Mouse (Mus musculus): ENCODE results near the gene Zc2hc1b.

DNA sequence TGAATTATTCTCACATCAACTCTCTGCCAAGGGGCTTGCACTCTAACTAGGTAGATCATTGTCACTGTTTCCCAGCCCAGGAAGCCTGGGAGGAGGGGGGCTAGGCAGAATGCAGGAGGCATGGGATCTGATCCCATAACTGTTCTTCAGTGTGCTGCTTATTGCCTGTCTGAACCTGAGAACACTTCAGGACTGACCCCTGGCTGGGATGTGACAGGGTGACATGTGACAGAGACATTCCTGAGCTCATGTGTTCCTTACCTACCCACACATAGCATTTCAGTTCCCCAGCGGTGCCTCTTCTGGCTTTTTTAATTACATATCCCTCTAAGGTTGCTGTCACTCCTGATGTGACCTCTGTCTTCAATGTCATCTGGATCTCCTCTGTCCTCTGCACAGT is 68.0 kb downstream of the Zc2hc1b start:
- TF ChIP-seq GATA1 (IDR thresholded peaks at IDR 0.05; ENCODE audit: borderline replicate concordance, low read length) (no peak), FLI1 (IDR thresholded peaks at IDR 0.05; ENCODE audit: low read length) (no peak)
